Mouse (Mus musculus): ENCODE data around the gene Fmn2. TPM values are rescaled to one million over a fixed set of nuclear protein-coding genes. Genes with fewer than 3 reads are reported as not detected.

Fmn2 gene
- total RNA-seq, 2 experiments from 2014 or later = 0.26 to 0.28 TPM

DNA sequence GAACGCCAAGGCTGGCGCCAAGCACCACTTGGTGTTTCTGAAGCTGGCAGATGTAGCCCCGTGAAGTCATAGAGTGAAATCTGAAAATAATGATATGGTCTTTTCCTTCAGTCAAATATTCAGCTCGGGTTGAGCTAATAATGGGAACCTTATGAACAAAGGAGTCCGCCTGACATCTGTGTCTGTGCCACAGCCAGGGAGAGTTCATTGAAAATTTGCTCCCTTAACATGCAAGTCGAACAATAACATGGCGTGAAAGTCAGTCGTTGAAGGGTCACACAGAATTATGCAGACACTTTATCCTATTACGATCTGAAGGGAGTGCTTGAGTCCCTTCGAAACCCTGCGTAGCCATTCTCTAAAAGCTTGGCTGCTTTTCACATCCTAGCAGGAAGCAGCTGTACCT, 147.8 kb downstream of the Fmn2 start:
- no peak for TF ChIP-seq CTCF (IDR thresholded peaks at IDR 0.05)
- DNase-seq = no peak
- H3K4me3 ChIP-seq = no peak overlapping the region
- no peak overlapping the region for H3K27ac ChIP-seq
- intact Hi-C loops (cut with DNase I) = no loop called here

DNA sequence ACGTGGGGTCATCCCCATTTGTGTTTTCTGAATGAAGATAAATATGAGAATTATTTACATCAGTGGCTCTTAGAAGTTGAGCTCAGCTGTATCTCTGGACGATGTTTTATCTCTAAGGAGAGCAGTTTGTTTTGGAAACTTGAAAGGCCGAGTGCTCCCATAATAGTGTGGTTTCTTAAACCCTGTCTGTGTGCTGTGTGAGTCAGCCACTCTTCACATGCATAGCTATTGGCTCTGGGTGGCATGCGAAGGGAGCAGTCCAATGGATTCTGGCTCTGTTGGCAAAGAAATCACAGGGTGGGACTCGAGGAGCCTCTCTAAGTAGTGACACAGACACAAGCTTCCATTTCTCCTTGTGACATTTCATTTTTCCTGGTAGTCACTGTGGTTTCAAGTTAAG, 152.9 kb downstream of the Fmn2 start:
- DNase-seq = no peak
- H3K4me3 ChIP-seq = no peak overlapping the region
- no peak for TF ChIP-seq CTCF (IDR thresholded peaks at IDR 0.05)
- no peak overlapping the region for H3K27ac ChIP-seq
- intact Hi-C loops (cut with DNase I) = no loop called here

DNA sequence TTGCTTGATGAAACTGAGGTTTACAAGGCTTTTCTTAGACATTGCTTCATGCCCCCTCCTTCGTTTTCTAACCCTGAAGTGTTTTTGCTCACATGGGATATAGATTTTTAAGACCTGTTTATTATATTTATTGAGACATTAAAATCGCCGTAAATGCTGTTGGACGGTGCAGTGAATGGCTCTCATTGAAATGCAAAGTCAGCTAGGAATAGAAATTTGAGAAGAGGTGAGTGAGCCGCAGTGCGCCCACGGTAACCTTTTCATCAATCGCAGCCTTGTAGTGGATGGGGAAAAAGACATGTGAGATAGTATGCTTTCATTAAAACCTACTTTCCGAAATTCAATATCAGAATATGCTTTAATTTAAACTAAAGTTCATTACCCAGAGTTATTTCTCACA, 153.7 kb downstream of the Fmn2 start:
- DNase-seq = no peak
- no peak for TF ChIP-seq CTCF (IDR thresholded peaks at IDR 0.05)
- intact Hi-C loops (cut with DNase I) = no loop called here
- Histone ChIP-seq H3K4me3 (no peak overlapping the region), H3K27ac (no peak overlapping the region)

DNA sequence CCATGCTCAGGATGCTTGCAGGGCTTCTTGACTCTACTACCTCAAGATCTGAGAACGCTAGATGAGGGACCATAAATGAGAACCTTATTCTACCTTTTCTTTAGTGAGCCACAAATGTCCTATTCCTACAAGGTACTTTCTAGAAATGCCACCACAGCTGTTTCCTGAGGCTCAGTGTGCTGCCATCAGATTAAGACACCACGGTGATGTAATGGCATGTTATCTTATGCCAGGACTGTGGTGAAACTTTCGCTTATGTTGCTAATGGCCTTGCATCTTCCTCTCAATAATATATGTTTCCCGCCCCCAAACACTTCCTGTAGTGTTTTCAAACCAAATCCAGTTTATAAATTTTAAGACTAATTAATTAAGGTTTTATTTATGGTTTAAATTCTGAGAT, 154.9 kb downstream of the Fmn2 start:
- Histone ChIP-seq H3K4me3 (no peak overlapping the region), H3K27ac (no peak overlapping the region)
- TF ChIP-seq CTCF (IDR thresholded peaks at IDR 0.05) = no peak
- intact Hi-C loops (cut with DNase I) = no loop called here
- DNase-seq = no peak

DNA sequence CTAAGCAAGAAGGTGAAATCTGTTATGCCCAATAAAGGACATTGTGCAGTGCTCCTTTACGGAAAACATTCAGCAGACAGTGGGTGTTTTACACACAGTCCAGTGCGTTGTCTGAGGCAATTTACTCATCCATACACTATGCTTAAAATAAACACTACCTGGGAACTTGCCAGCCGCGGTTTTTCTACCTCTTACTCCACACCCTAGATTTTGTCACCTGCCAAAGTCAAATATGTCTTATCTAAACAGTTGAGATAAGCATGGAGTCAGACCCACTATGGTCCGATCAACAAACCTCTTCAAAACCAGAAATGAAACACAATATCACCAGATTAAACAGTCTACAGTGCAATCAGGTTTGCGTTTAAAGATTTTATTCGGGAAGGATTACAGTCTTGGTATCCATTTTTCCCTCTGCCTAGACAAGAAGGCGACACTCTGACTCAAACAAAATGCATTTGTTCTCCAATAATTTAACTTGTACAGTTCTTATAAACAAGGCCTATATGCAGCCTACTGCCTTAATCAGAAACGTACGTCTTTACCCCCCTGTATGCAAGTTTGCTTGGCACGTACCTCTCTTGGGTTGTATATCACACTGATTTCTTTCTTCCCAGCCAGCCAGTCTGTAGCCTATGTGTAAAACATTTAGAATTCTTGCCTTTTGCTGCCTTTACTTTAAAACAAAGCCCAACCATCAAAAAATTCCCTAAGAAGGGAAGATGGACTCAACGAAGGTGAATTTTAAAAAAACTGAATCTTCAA, 158.0 kb downstream of the Fmn2 start:
- Histone ChIP-seq H3K4me3 (no peak overlapping the region), H3K27ac (no peak overlapping the region)
- no peak for DNase-seq
- no peak for TF ChIP-seq CTCF (IDR thresholded peaks at IDR 0.05)
- intact Hi-C loops (cut with DNase I) = no loop called here

DNA sequence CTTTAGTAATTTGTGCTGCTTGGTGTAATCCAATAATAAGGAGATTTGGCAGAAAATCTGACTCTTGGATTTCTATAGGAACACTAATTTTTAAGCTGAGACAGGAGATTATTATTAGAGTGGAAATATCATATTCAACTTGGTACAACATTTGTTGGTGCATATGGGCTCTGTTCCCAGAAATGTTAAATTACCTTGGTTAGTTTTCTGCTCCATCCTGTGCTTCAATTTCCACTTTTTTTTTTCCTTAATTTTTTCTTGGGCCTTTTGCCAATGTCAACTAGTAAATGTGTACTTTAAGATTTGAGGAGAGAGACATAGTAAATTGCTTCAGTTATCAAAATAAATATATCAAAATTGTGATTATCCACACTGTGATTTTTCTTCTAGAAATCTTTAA, 163.5 kb downstream of the Fmn2 start:
- Histone ChIP-seq H3K27ac (no peak overlapping the region), H3K4me3 (no peak overlapping the region)
- no peak for TF ChIP-seq CTCF (IDR thresholded peaks at IDR 0.05)
- intact Hi-C loops (cut with DNase I) = no loop called here
- no peak for DNase-seq

DNA sequence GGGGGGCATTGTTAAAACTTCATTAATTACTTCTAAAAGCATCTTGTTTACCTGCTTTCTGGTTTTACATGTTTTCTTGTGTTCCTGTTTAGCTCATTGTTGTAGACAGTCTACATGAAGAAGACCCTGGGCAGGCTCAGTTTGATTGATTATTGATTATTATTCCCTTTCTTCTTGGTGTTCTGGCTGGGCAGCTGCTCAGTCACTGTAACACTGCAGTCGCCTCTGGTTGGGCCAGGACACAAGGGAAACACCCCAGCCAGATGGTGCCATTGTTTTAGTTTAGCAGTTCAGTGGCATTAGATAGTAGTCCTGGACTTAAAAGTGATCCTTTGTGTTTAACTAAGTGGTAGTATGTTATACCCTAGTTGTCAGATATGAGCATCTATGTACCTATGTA, 167.5 kb downstream of the Fmn2 start:
- intact Hi-C loops (cut with DNase I) = no loop called here
- Histone ChIP-seq H3K4me3 (no peak overlapping the region), H3K27ac (no peak overlapping the region)
- no peak for DNase-seq
- TF ChIP-seq CTCF (IDR thresholded peaks at IDR 0.05) = no peak

DNA sequence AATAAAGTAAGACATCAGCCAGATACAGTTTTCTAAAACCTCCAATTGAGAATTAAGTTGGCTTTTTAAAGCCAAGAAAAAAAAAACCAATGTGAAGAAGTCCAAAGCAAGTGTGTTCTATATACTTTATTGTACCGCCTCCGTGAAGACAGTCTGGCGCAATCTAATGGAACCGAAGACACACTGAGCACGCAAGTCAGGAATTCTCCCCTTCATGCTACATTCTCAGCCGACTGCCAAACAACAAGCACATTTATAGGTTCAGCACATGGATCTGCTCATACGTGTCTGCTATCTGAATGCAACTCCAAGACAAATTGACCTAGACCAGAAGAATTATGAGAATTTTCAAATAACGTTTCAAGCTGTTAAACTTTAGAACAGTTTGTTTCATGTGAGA, 169.2 kb downstream of the Fmn2 start:
- TF ChIP-seq CTCF (IDR thresholded peaks at IDR 0.05) = no peak
- Histone ChIP-seq H3K27ac (no peak overlapping the region), H3K4me3 (no peak overlapping the region)
- intact Hi-C loops (cut with DNase I) = no loop called here
- no peak for DNase-seq

DNA sequence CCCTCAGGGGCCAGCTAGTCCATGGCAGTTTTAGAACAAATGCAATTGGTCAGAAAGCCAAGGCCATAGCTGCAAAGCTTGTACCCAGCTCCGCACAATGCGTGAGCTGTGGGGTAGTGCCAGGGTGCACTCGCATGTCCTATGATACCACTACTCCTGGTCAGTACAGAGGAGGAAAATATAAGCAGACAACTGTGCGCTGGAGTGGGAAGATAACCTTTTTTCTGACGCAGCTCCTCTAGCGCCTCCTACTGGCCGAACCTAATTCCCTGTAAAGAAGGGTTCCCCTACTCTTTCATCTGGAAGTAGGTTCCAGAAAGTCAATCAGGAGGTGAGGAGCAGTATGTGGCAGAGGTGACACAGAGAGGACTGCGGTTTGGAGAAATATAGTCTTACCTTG, 173.0 kb downstream of the Fmn2 start:
- no peak overlapping the region for H3K27ac ChIP-seq
- no peak for DNase-seq
- no peak overlapping the region for H3K4me3 ChIP-seq
- peak; percentile 28; the same call in 1 of the 2 replicates for TF ChIP-seq CTCF (IDR thresholded peaks at IDR 0.05)
- intact Hi-C loops (cut with DNase I) = no loop called here

DNA sequence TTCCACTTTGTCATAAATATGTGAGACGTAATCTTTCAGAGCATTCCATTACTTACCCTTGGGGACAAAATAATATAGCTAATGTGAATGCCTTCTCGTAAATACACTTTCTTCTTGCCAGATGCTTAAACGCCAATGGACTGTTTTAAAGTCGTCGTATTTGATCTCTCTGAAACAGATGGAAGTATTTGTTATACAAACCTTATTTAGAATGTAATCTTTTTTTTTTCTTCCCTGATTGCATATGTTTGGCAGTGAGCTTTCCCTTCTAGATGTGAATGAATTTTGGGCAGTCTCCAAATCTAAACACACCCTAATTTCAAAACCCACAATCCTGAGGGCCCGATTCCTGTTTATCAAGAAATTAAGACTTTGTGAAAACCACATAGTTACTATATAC, 173.7 kb downstream of the Fmn2 start:
- TF ChIP-seq CTCF (IDR thresholded peaks at IDR 0.05) = no peak
- Histone ChIP-seq H3K27ac (no peak overlapping the region), H3K4me3 (no peak overlapping the region)
- no peak for DNase-seq
- intact Hi-C loops (cut with DNase I) = no loop called here

DNA sequence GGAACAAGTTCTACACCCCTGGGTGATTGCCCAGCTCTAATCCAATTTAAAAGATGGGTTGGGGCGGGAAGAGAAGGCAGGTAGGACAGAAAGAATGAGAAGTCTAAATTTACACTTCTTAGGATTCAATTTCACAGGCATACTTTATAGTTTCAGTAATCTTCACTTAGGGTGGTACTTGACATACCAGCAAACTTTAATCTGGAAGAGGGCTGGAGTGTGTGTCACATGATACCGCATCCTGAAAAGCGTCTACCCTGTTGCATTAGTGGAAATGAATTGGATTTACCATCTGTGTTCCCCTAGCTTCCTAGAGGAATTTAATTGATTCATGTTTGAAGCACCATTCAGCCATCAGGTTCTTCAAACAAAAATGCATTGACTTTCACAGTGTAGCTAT, 174.6 kb downstream of the Fmn2 start:
- intact Hi-C loops (cut with DNase I) = no loop called here
- Histone ChIP-seq H3K4me3 (no peak overlapping the region), H3K27ac (no peak overlapping the region)
- DNase-seq = no peak
- no peak for TF ChIP-seq CTCF (IDR thresholded peaks at IDR 0.05)

DNA sequence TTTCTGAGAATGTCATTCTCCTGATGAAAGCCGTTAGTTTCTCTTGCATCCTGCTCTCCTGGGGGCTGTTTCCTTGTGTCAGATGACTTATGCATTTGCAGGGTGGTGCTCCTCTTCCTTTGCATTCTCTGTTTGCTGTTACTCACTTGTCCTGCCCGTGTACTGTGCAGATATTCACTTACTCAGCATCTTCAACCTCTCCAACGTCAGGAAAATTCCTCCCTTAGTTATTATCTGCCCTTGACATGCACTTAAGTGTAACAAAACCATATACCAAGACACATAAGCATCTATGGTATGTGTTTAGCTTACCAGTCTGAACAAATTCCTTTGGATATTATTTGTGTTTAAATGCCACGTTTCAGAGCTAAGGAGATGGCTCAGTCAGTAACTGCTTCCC, 175.6 kb downstream of the Fmn2 start:
- no peak overlapping the region for H3K27ac ChIP-seq
- no peak overlapping the region for H3K4me3 ChIP-seq
- DNase-seq = no peak
- intact Hi-C loops (cut with DNase I) = no loop called here
- no peak for TF ChIP-seq CTCF (IDR thresholded peaks at IDR 0.05)

DNA sequence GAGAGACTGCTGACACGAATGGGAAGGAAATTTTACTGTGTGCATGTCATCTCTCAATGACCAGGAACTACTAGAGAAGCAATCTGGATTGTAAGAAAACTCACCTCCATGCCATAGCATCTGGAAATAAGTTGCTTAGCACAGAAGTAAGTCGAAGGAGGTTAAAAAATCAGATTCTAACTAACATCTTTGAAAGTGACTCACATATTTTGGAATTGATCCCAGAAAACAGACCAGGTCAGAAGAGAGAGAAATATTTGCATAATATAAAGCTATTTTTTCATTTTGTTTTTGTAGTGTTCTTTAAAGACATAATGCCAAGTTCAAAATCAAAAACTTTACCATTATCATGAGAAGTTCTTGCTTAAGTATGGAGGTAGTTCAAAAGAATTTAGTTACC, 187.7 kb downstream of the Fmn2 start:
- DNase-seq = no peak
- TF ChIP-seq CTCF (IDR thresholded peaks at IDR 0.05) = no peak
- Histone ChIP-seq H3K4me3 (no peak overlapping the region), H3K27ac (no peak overlapping the region)
- intact Hi-C loops (cut with DNase I) = no loop called here

DNA sequence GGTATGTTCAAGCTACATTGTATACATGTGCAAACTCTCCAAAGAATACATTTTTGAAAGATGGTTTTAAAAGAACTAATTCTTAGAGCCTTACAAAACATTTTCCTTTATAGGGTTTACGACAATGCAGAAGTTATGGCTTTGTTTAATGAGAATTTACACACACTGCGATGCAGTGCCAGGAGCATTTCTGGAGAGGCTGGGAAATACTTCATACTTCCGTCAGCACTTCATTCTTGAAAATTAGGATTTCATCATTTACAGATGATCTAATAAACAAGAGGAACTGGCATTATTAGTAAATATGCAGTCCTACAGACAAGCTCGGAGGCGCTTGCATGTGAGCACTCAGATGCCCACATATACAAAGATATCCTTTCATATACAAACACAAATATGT, 199.2 kb downstream of the Fmn2 start:
- Histone ChIP-seq H3K27ac (no peak overlapping the region), H3K4me3 (no peak overlapping the region)
- intact Hi-C loops (cut with DNase I) = no loop called here
- TF ChIP-seq CTCF (IDR thresholded peaks at IDR 0.05) = no peak
- no peak for DNase-seq
